ENCODE assay signal across 9 mouse cellular contexts in the genomic region with DNA sequence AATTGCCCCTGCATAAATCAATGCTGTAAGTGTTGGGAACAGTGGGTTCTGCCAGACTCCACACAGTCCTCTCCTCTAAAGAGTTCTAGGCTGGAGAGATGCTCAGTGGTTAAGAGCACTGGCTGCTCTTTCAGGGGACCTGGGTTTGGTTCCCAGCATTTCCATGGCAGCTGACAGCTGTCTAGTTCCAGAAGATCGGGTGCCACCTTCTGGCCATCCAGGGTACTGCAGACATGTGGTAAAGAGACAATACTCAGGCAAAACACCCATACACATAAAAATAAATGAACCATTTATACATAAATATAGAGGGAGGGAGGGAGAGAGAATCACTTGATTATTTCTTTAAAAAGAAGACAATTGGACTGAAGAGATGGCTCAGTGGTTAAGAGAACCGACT. TPM values are rescaled to one million over a fixed set of nuclear protein-coding genes. Genes with fewer than 3 reads are reported as not detected.
DNase-seq lines count a peak whose midpoint lies in the region; ATAC-seq and TF ChIP-seq lines count a peak whose summit lies in the region.
"Had no signal": no experiment of that assay in that cellular context is flagged by ENCODE, and none has a peak within 500 bp of the region (broad histone marks: within the 10 kb centered on the region; RNA-seq: fewer than 3 reads in every experiment).

No protein-coding gene starts in this region.

- peak; percentile 48 for TF ChIP-seq CTCF in forebrain, postnatal 0 days (IDR thresholded peaks at IDR 0.05; ENCODE audit: low read depth)
- TF ChIP-seq CTCF in small intestine, adult 2 months (IDR thresholded peaks at IDR 0.05; ENCODE audit: extremely low read depth, insufficient read length, insufficient replicate concordance, low read depth, low read length) = peak; percentile 64; the same call in 1 of the 2 replicates

- no peak overlapping the region for H3K9ac ChIP-seq in forebrain, postnatal 0 days
- H3K9ac ChIP-seq in forebrain, embryonic 13.5 days = no peak overlapping the region
- no peak overlapping the region for H3K9ac ChIP-seq in neural tube, embryonic 15.5 days (replicated peaks)

- no peak for ATAC-seq in forebrain, postnatal 0 days
- ATAC-seq in forebrain, embryonic 13.5 days = no peak
- no peak for ATAC-seq in neural tube, embryonic 15.5 days (ENCODE audit: low FRiP score)
- peak; percentile 66; the same call in 1 of the 2 replicates for ATAC-seq in erythroblast, adult 5-6 weeks (replicated peaks; ENCODE audit: low FRiP score, poor library complexity, severe bottlenecking)
- no peak for ATAC-seq in megakaryocyte-erythroid progenitor cell, adult 5-6 weeks (replicated peaks; ENCODE audit: low FRiP score, low TSS enrichment, poor library complexity, severe bottlenecking)

- 0 out of 2 replicates have a peak, but pooled peaks cover 4% of the 10 kb centered on the region for H3K4me1 ChIP-seq in forebrain, postnatal 0 days (ENCODE audit: insufficient read depth)
- peaks cover 10% of the 10 kb centered on the region for H3K4me1 ChIP-seq in forebrain, embryonic 13.5 days
- peaks cover 9% of the 10 kb centered on the region for H3K4me1 ChIP-seq in neural tube, embryonic 15.5 days
- peaks cover under 1% of the 10 kb centered on the region; the same call in 1 of the 2 replicates for H3K4me1 ChIP-seq in small intestine, adult 2 months (ENCODE audit: control insufficient read depth, insufficient read depth, insufficient read length, low read length)

- no peaks in the 10 kb centered on the region for H3K9me3 ChIP-seq in forebrain, postnatal 0 days (ENCODE audit: low read length)
- H3K9me3 ChIP-seq in forebrain, embryonic 13.5 days (replicated peaks) = no peaks in the 10 kb centered on the region; the same call in 1 of the 2 replicates
- H3K9me3 ChIP-seq in neural tube, embryonic 15.5 days (replicated peaks) = no peaks in the 10 kb centered on the region

- H3K4me3 ChIP-seq in forebrain, postnatal 0 days (ENCODE audit: low read depth, low read length) = no peak overlapping the region
- H3K4me3 ChIP-seq in forebrain, embryonic 13.5 days = no peak overlapping the region
- H3K4me3 ChIP-seq in neural tube, embryonic 15.5 days (replicated peaks) = no peak overlapping the region
- H3K4me3 ChIP-seq in small intestine, adult 2 months (ENCODE audit: low read depth, low read length) = no peak overlapping the region

- no peak for TF ChIP-seq POLR2A in small intestine, adult 2 months (IDR thresholded peaks at IDR 0.05; ENCODE audit: low read depth, low read length)

- H3K36me3 ChIP-seq in forebrain, postnatal 0 days (ENCODE audit: insufficient read depth) = no peaks in the 10 kb centered on the region
- no peaks in the 10 kb centered on the region for H3K36me3 ChIP-seq in forebrain, embryonic 13.5 days (ENCODE audit: poor library complexity, severe bottlenecking)
- no peaks in the 10 kb centered on the region for H3K36me3 ChIP-seq in neural tube, embryonic 15.5 days
- H3K36me3 ChIP-seq in small intestine, adult 2 months (ENCODE audit: control insufficient read depth, insufficient read depth, low read length) = no peaks in the 10 kb centered on the region

- H3K27ac ChIP-seq in forebrain, postnatal 0 days (ENCODE audit: low read depth, low read length) = no peak overlapping the region
- H3K27ac ChIP-seq in forebrain, embryonic 13.5 days = no peak overlapping the region
- no peak overlapping the region for H3K27ac ChIP-seq in neural tube, embryonic 15.5 days (replicated peaks)
- no peak overlapping the region for H3K27ac ChIP-seq in small intestine, adult 2 months (ENCODE audit: insufficient read depth, low read depth, low read length)

- no peaks in the 10 kb centered on the region for H3K27me3 ChIP-seq in forebrain, postnatal 0 days (ENCODE audit: insufficient read depth, low read length)
- peaks cover 32% of the 10 kb centered on the region for H3K27me3 ChIP-seq in forebrain, embryonic 13.5 days
- peaks cover 9% of the 10 kb centered on the region; the same call in 1 of the 2 replicates for H3K27me3 ChIP-seq in neural tube, embryonic 15.5 days (replicated peaks)
- peaks cover 5% of the 10 kb centered on the region; the same call in 1 of the 2 replicates for H3K27me3 ChIP-seq in small intestine, adult 2 months (ENCODE audit: control insufficient read depth, insufficient read depth, low read length)

- no peak overlapping the region for H3K4me2 ChIP-seq in forebrain, postnatal 0 days (ENCODE audit: low read depth)
- H3K4me2 ChIP-seq in forebrain, embryonic 13.5 days = no peak overlapping the region
- H3K4me2 ChIP-seq in neural tube, embryonic 15.5 days = no peak overlapping the region

- no peak for DNase-seq in forebrain, postnatal 0 days
- DNase-seq in neural tube, embryonic 10.5 days (ENCODE audit: extremely low spot score, low spot score) = peak; percentile 33
- no peak for DNase-seq in embryo, embryonic 10.5 days (ENCODE audit: low spot score)

- 83% methylated on average over 2 of the region's 2 CpGs for WGBS in forebrain, postnatal 0 days
- WGBS in forebrain, embryonic 13.5 days = 73% methylated on average over 2 of the region's 2 CpGs
- 76% methylated on average over 2 of the region's 2 CpGs for WGBS in neural tube, embryonic 15.5 days
- WGBS in small intestine, adult 2 months = 65% methylated on average over 2 of the region's 2 CpGs

RNA-seq across cellular contexts. Expression of a gene that starts 5.7 kb away (rescaled TPM):
- 2.5 and 3.1 TPM in 2 replicates for total RNA-seq in forebrain, postnatal 0 days (2014; rRNA removed)
- 0.05 TPM in 1 of 2 replicates, not detected in the other for polyA plus RNA-seq in forebrain, postnatal 0 days (2015; fragmentation: Nextera tagmentation; extraction: Ambion mirVana)
- polyA plus RNA-seq in forebrain, embryonic 13.5 days (2015; fragmentation: Nextera tagmentation; extraction: Ambion mirVana) = not detected in 2 replicates
- 0.05 and 0.09 TPM in 2 replicates for polyA plus RNA-seq in neural tube, embryonic 15.5 days (2015; fragmentation: Nextera tagmentation; extraction: Ambion mirVana)
- not detected in 2 replicates for total RNA-seq in erythroblast, adult 5-6 weeks (2015; ENCODE audit: low replicate concordance)
- not detected in 2 replicates for total RNA-seq in erythroblast, adult 5-6 weeks (2017; ENCODE audit: low replicate concordance)
- 0.25 and 0.36 TPM in 2 replicates for polyA plus RNA-seq in small intestine, adult 2 months (2012; rRNA removed)
- 0.17 TPM in 1 of 2 replicates, not detected in the other for total RNA-seq in megakaryocyte-erythroid progenitor cell, adult 5-6 weeks (2014; fragmentation: Nextera tagmentation)
- 0.23 TPM in 1 of 2 replicates, not detected in the other for total RNA-seq in megakaryocyte-erythroid progenitor cell, adult 5-6 weeks (2017)
- polyA plus RNA-seq: neural tube, embryonic 14.5 days had no signal
